Mouse (Mus musculus): ENCODE data around the gene Cd274. TPM values are rescaled to one million over a fixed set of nuclear protein-coding genes. Genes with fewer than 3 reads are reported as not detected.

Gene Cd274
- total RNA-seq, 1 experiment from 2014 or later, result 22.1 TPM

DNA sequence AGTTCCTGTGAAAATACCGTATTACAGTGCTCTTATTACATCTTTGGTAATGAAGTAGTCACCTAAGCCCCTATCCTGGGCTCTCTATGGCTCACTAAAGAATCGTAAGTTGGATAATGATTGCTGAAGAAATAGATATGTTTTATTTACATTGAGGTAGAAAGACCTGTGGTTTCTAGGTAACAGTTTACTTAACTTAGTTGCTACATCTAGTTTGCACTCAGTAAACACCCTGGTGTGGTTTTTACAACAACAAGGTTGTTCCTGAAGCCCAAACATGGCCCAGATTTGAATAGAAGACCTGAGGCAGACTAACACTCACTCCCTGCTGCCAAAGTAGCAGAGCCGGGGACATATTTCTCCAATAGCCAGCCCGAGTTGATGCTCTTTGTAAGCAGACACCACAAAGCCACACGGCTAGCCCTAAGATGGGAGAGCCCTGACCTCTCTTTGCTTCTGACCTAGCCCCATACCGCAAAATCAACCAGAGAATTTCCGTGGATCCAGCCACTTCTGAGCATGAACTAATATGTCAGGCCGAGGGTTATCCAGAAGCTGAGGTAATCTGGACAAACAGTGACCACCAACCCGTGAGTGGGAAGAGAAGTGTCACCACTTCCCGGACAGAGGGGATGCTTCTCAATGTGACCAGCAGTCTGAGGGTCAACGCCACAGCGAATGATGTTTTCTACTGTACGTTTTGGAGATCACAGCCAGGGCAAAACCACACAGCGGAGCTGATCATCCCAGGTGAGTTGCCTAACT lies 12.8 kb downstream of the Cd274 start:
- ATAC-seq (replicated peaks in 1 of 2; ENCODE audit: insufficient read depth in 1 of 2, low FRiP score in 2 of 2, low TSS enrichment in 1 of 2, low read depth in 1 of 2, poor library complexity in 2 of 2, severe bottlenecking in 2 of 2), result no peak

- no peak; a peak in 1 of 4 replicates for ATAC-seq (replicated peaks in 1 of 2; ENCODE audit: insufficient read depth in 1 of 2, low FRiP score in 2 of 2, low TSS enrichment in 1 of 2, low read depth in 1 of 2, poor library complexity in 2 of 2, severe bottlenecking in 2 of 2)
Measured at GRCm38 (mm10) chr19:29383368-29383767, 16.1 kb downstream of the Cd274 start.

GRCm38 (mm10) chr19:29384412-29384811 lies 17.2 kb downstream of the Cd274 start:
- ATAC-seq (replicated peaks in 1 of 2; ENCODE audit: insufficient read depth in 1 of 2, low FRiP score in 2 of 2, low TSS enrichment in 1 of 2, low read depth in 1 of 2, poor library complexity in 2 of 2, severe bottlenecking in 2 of 2), result no peak

GRCm38 (mm10) chr19:29384994-29385393 lies 17.7 kb downstream of the Cd274 start:
- peak; percentile 49 to 69; a peak in 2 of 4 replicates for ATAC-seq (replicated peaks in 1 of 2; ENCODE audit: insufficient read depth in 1 of 2, low FRiP score in 2 of 2, low TSS enrichment in 1 of 2, low read depth in 1 of 2, poor library complexity in 2 of 2, severe bottlenecking in 2 of 2)

- no peak for ATAC-seq (replicated peaks in 1 of 2; ENCODE audit: insufficient read depth in 1 of 2, low FRiP score in 2 of 2, low TSS enrichment in 1 of 2, low read depth in 1 of 2, poor library complexity in 2 of 2, severe bottlenecking in 2 of 2)
Measured at GRCm38 (mm10) chr19:29385822-29386221, 18.6 kb downstream of the Cd274 start.

- ATAC-seq (replicated peaks in 1 of 2; ENCODE audit: insufficient read depth in 1 of 2, low FRiP score in 2 of 2, low TSS enrichment in 1 of 2, low read depth in 1 of 2, poor library complexity in 2 of 2, severe bottlenecking in 2 of 2), result no peak
Measured at GRCm38 (mm10) chr19:29388818-29389217, 21.6 kb downstream of the Cd274 start.

DNA sequence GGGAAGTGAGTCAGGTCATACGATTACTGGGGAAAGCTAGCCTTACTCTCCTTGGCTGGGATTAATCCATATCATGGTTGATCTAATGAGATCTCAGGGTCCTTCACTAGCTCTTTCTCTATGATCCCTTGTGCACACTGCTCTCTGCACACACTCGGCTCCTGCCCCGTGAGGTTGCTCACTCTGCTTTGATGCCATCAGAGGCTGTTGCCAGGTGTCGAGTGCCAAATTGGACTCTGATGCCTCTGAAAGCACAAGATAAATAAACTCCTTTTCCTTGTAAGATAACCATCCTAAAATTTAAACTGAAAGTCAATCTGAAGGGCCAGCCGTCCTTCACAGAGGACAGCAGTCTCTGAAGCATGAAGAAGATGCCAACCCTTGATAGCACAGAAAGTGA lies 23.2 kb downstream of the Cd274 start:
- no peak for ATAC-seq (replicated peaks in 1 of 2; ENCODE audit: insufficient read depth in 1 of 2, low FRiP score in 2 of 2, low TSS enrichment in 1 of 2, low read depth in 1 of 2, poor library complexity in 2 of 2, severe bottlenecking in 2 of 2)

DNA sequence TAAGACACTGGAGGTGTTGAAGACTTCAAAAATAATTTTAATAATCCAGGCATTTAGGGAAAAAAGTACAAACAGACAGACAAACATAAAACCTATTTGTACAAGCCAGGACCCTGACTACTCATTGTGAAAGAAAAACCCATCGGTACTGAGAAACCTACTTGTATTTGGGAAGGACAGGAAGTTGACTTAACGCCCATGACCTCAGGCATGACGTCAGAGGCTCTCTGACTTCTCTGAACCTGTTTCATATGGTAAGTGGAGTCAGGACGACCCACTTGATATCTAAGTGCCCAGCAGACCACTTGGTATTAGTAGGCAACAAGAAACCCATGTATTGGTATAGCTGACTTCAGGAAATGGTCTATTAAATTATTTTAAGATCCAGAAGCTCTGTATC lies 24.0 kb downstream of the Cd274 start:
- ATAC-seq (replicated peaks in 1 of 2; ENCODE audit: insufficient read depth in 1 of 2, low FRiP score in 2 of 2, low TSS enrichment in 1 of 2, low read depth in 1 of 2, poor library complexity in 2 of 2, severe bottlenecking in 2 of 2), result no peak

GRCm38 (mm10) chr19:29393333-29393732 lies 26.1 kb downstream of the Cd274 start:
- ATAC-seq (replicated peaks in 1 of 2; ENCODE audit: insufficient read depth in 1 of 2, low FRiP score in 2 of 2, low TSS enrichment in 1 of 2, low read depth in 1 of 2, poor library complexity in 2 of 2, severe bottlenecking in 2 of 2), result no peak

DNA sequence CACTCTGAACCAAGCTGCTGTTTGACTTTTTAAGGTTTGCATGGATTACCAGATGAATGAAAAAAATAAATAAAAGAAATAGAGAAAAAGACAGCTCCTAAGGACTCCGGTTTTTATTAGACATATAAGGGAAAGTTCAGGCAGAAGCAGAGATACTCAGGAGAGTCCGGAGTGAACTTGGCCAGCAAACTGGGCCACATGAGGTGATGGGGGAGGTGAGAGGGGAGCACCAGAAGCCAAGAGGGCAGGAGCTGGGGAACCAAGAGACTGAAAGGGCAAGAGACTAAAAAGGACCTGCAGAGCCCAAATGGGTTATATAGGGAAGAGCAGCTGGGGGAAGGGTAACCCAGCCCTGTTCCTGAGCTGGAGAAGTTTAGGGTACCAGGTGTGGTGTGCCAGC lies 27.5 kb downstream of the Cd274 start:
- no peak for ATAC-seq (replicated peaks in 1 of 2; ENCODE audit: insufficient read depth in 1 of 2, low FRiP score in 2 of 2, low TSS enrichment in 1 of 2, low read depth in 1 of 2, poor library complexity in 2 of 2, severe bottlenecking in 2 of 2)

DNA sequence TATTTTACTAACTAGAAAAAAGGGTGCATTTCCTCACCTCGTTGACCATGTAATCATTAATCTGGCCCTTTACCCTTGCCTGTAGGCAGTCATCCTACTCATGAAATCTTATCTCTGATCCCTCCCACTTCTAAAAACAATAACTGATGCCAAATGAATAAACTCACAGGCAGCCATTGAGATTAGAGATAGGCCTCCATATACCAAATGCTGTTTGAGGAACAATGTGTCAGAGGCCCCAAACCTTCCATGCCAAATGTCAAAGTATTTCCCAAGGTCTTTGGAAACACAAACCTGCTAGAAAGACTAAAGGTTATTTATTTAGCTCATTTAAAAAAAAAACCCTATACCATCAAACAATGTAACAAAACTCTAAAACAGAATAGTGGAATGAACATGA lies 29.1 kb downstream of the Cd274 start:
- ATAC-seq (replicated peaks in 1 of 2; ENCODE audit: insufficient read depth in 1 of 2, low FRiP score in 2 of 2, low TSS enrichment in 1 of 2, low read depth in 1 of 2, poor library complexity in 2 of 2, severe bottlenecking in 2 of 2), result no peak

GRCm38 (mm10) chr19:29399786-29400185 lies 32.5 kb downstream of the Cd274 start:
- no peak for ATAC-seq (replicated peaks in 1 of 2; ENCODE audit: insufficient read depth in 1 of 2, low FRiP score in 2 of 2, low TSS enrichment in 1 of 2, low read depth in 1 of 2, poor library complexity in 2 of 2, severe bottlenecking in 2 of 2)

GRCm38 (mm10) chr19:29400466-29400865 lies 33.2 kb downstream of the Cd274 start:
- ATAC-seq (replicated peaks in 1 of 2; ENCODE audit: insufficient read depth in 1 of 2, low FRiP score in 2 of 2, low TSS enrichment in 1 of 2, low read depth in 1 of 2, poor library complexity in 2 of 2, severe bottlenecking in 2 of 2), result peak in 1 of 2 experiments; percentile 62; a peak in 1 of 4 replicates

DNA sequence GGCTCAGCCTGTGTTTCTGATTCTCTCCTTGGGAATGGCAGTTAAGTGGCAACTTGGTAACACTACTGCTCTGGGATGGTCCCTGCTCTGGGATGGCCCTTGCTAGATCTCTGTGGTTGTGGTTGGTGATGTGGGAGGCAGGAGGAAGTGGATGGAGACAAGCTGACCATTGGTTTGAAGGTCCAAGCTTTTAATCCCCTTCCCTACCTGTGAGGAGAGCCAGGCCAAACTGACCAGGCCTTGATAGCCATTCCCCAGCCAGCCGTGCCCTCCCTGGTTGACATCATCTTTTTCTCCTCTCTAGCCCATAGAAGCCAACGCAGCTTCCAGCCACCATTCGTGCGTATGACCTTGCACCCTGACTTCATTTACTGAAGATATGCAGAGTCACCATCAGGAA lies 35.4 kb downstream of the Cd274 start:
- no peak for ATAC-seq (replicated peaks in 1 of 2; ENCODE audit: insufficient read depth in 1 of 2, low FRiP score in 2 of 2, low TSS enrichment in 1 of 2, low read depth in 1 of 2, poor library complexity in 2 of 2, severe bottlenecking in 2 of 2)

GRCm38 (mm10) chr19:29403251-29403650 lies 36.0 kb downstream of the Cd274 start:
- ATAC-seq (replicated peaks in 1 of 2; ENCODE audit: insufficient read depth in 1 of 2, low FRiP score in 2 of 2, low TSS enrichment in 1 of 2, low read depth in 1 of 2, poor library complexity in 2 of 2, severe bottlenecking in 2 of 2), result no peak

GRCm38 (mm10) chr19:29405388-29405787 lies 38.1 kb downstream of the Cd274 start:
- ATAC-seq (replicated peaks in 1 of 2; ENCODE audit: insufficient read depth in 1 of 2, low FRiP score in 2 of 2, low TSS enrichment in 1 of 2, low read depth in 1 of 2, poor library complexity in 2 of 2, severe bottlenecking in 2 of 2), result no peak

- no peak for ATAC-seq (replicated peaks in 1 of 2; ENCODE audit: insufficient read depth in 1 of 2, low FRiP score in 2 of 2, low TSS enrichment in 1 of 2, low read depth in 1 of 2, poor library complexity in 2 of 2, severe bottlenecking in 2 of 2)
Measured at GRCm38 (mm10) chr19:29406042-29407017, 39.1 kb downstream of the Cd274 start.

GRCm38 (mm10) chr19:29410619-29411018 lies 43.4 kb downstream of the Cd274 start, which contains the start of gene Pdcd1lg2:
Gene Pdcd1lg2 (plus strand): TSS chr19:29410919.
- ATAC-seq (replicated peaks in 1 of 2; ENCODE audit: insufficient read depth in 1 of 2, low FRiP score in 2 of 2, low TSS enrichment in 1 of 2, low read depth in 1 of 2, poor library complexity in 2 of 2, severe bottlenecking in 2 of 2), result no peak
